Mouse (Mus musculus): ENCODE measurements at regions not wholly inside any gene's neighbourhood (a gene's known extent, or its start where the extent isn't known, plus 50 kb on each side); places are given as distances from the start of the nearest gene placed in this dataset.

GRCm38 (mm10) chr2:72674229-72674628, 198.3 kb downstream of the Cdca7 start:
- DNase-seq: no peak

GRCm38 (mm10) chr2:72674856-72675440, 199.0 kb downstream of the Cdca7 start:
- DNase-seq: no peak

DNA sequence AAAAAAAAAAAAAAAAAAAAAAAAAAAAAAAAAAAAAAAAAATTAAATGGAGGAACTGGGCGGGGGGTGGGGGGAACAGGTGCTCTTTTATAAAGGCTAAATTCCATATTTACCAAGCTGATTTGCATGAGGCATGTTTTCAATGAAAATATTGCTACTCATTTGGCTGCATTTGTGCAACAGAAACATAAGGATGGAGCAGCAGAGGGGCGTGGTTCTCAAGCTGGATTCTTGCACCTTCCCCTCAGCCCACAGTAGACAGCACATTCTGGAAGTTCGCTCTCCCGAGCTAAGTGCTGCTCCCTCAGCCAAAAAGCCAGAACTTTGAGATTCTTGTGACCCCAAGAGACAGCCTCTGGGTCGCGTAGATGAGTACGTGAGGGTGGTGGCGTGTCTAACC, 201.8 kb downstream of the Cdca7 start:
- no peak for DNase-seq

- no peak for DNase-seq
Measured at GRCm38 (mm10) chr2:72688031-72688430, 212.1 kb downstream of the Cdca7 start.

DNA sequence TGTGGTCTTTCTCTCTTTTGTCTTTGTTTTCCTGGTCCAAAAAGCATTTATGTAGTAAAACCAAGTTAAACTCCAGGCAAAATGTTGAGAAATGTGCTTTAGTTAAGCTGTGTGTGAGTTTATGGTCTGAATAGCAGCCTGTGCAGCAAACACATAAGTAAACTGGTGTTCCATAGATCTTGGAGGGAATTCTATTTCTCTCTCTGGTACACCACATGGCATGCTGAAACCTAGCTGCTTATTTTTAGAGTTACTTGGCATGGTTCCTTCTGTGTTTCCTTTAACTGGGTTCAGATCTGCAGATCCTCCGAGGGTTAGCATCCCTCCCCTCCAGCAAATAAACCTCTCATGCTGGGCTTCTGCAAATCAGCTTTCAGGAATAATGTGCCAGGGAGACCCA, 225.1 kb downstream of the Cdca7 start:
- no peak for DNase-seq

- DNase-seq: no peak
Measured at GRCm38 (mm10) chr2:72703238-72703637, 227.3 kb downstream of the Cdca7 start.

DNA sequence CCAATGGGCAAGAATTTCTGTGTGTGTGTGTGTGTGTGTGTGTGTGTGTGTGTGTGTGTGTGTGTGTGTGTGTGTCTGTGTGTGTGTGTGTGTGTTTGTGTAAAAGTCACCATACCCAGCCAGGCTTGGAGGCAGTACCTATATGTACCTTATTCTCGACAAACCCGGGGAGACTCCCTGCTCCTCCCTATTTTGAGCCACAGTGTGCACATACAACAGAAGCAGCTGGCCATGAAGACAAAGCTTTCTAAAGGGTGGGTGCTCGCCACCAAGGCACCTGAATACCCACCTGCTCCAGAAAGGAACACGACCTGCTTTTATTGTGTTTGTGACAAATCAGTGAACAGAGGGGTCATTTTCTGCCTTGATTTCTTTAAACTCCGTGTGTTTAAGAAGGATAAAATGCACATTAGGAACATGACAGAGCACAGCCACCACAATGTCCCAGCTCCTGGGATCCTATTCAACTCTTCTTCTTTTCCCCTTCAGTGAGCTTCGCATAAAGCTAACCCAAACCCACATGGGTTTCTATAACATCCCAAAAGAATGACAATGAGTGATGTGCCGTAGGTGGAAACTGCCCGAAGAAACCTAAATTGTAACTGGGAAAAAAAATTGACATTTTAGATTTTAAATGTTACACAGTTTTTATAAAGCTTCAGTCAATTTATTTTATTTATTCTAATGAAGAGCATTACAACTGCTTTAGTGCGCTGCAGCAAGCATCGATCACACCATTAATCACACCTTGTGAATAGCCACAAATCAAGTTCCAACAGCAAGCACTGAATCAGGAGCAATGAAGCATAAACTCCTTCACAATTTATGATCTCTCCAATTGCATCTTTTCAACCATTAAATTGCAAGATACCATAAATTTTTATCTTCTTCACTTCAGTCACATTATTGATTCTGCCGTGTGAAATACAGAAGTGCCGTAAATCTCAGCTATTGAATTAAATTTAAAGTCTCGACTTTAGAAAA, 232.0 kb downstream of the Cdca7 start:
- DNase-seq: no peak

- DNase-seq: no peak
Measured at GRCm38 (mm10) chr2:72716931-72717330, 241.0 kb downstream of the Cdca7 start.

GRCm38 (mm10) chr2:72728699-72729098, 251.5 kb downstream of the Sp3 start:
- DNase-seq: peak; percentile 54

DNA sequence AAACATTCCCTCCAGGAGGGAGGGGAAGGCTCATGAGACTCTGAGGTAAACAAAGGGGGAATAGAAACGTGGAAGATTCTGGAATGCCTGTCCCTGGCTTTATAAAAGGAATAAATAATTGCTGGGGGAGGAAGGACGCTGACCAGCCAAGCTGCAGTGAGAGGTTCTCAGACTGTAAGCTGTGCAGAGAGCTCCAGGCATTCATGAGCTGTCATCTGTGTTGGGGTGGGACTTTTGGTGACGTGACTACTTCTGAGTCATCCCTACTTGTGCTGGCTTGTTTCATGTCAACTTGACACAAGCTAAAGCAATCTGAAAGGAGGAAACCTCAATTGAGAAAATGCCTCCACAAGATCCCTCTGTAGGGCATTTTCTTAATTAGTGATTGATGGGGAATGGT, 246.9 kb downstream of the Sp3 start:
- no peak for DNase-seq

DNA sequence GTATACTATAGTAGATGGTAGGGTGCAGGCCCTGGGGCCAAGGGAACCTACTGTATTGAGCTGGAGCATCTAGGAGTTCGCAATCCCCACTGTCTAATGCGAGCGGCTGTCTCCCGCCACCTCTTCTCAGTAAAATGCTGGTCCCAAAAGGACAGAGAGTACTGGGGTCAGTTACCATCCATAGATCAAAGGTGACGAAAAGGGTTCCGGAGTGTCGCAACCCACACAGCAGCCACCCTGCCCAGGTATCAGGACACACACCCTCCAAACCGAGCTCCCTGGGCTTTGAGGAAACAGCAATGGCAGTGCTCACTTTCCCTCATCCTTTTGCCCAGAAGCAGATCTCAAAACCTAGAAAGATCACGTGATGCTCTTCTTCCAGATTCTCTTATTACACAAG, 245.2 kb downstream of the Sp3 start:
- no peak for DNase-seq

DNA sequence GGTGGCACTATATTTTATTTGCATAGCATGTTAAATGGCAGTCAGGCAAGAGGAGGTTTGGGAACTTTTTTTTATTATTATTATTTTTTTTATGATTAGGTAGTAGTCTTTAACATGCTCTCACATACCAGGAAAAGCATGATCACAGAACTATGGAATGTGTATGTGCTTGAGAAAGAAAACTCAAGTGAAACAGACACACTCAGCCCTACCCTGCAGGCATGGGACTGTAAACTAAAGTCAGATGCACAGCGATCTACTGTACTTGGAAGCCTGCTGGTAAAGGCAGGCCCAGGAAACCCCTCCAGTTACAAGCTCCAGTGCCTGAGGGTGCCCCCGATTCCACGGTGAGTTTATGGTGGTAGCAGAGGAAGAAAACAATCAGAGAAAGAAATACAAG, 243.6 kb downstream of the Sp3 start:
- no peak for DNase-seq

DNA sequence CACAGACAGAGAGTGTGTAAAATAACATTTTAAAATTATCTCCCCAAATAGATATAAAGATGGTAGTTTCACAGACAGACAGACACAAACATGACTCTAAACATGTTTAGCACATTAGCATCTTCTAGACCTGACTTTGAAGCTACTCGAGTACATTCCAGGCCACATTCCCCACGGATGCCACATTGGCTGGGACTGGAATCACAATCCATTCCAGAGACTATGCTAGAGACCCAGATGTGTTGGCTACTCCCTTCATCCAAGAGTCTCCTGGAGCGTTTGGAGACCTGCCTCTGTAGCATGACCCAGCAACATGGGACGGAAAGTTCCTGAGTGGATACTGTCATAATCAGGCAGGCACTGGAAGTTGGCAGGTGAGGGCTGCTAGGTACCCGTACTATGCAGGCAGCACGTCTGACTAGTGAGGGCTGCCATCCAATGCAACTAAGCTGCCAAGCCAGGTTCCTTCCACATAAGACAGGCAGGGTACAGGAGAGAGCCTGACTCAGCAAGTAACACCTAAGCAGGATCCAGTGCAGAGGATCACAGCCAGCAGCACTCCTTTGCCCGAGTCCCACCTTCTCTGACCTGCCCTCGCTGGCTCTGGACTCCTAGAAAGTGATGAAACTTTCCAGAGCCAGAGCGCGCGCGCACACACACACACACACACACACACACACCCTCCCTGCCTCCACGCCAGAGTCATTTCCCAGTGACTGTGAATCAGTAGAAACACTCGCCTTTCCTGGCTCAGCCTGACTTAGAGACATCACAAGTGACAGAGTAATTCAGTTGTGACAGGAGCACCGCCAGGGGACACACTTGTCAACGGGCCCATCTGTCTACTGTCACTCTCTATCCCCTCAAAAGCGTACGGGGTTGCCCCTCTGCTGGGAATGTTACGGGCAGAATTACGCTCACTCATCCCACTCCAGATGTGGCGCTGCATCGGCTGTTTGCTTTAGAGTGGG, 239.6 kb downstream of the Sp3 start:
- DNase-seq: peak; percentile 38

GRCm38 (mm10) chr2:72741746-72742145, 238.5 kb downstream of the Sp3 start:
- DNase-seq: no peak

GRCm38 (mm10) chr2:72743651-72744050, 236.6 kb downstream of the Sp3 start:
- no peak for DNase-seq

GRCm38 (mm10) chr2:72744901-72745300, 235.3 kb downstream of the Sp3 start:
- DNase-seq: no peak

- no peak for DNase-seq
Measured at GRCm38 (mm10) chr2:72746476-72747215, 233.6 kb downstream of the Sp3 start.

GRCm38 (mm10) chr2:72747299-72747698, 232.9 kb downstream of the Sp3 start:
- no peak for DNase-seq

DNA sequence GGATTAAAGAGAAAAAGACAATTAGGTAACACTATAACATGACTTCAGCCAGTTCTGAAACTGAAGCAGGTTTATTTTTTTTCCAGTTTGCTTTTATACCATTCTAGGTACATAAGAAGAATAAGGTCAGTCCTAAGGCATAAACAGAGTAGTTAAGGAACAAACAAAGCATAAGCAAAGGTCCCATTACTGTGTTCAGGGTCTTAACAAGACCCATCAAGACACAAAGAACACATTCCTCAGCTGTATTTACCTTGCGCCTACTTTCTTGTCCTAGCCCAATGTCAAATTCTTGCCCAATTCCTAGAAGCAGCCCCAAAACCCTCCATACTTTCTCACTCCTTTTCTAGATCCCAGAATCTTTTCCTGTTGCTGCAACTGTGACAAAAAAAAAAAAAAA, 230.8 kb downstream of the Sp3 start:
- no peak for DNase-seq

GRCm38 (mm10) chr2:72751441-72751840, 228.8 kb downstream of the Sp3 start:
- peak; percentile 19 for DNase-seq

DNA sequence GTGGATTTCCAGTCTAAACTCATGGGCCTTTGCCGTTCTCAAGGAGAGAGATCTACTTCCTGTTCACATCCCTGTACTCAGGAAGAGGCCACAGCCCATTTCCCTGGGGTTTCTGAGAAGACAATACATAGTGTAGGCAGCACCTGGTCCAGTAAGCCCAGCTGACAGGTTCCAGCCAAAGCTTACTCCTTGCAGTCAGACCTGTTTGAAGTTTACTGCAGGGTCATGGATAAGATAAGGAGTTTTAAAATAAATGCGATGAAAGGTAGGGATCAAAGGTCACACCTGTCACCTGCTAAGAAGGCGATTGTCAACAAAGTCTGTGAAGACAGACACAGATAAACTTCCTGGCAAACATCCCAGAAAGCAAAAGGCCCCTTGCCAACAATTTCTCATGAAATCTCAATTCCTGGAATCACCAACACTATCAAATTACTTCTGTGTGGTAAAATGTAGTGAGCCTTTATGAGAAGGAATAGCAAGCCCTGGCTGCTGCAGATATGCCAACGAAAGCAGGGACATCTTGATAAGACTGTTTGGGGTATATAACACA, 227.5 kb downstream of the Sp3 start:
- peak; percentile 23 for DNase-seq
